8 mouse cellular contexts compared by ENCODE assay signal in genomic region chr19:10034785-10035447, GRCm38 (mm10). TPM values are rescaled to one million over a fixed set of nuclear protein-coding genes. Genes with fewer than 3 reads are reported as not detected.
DNase-seq lines count a peak whose midpoint lies in the region; ATAC-seq and TF ChIP-seq lines count a peak whose summit lies in the region.

No protein-coding gene starts in this region.

- peaks cover 3% of the 10 kb centered on the region; the same call in 1 of the 2 replicates for H3K4me1 ChIP-seq in cerebellum, adult 2 months (ENCODE audit: control insufficient read depth, insufficient read depth, low read length)
- H3K4me1 ChIP-seq in forebrain, postnatal 0 days (ENCODE audit: insufficient read depth) = no peaks in the 10 kb centered on the region
- H3K4me1 ChIP-seq in hindbrain, embryonic 12.5 days = 0 out of 2 replicates have a peak, but pooled peaks cover 3% of the 10 kb centered on the region

- no peak overlapping the region for H3K4me2 ChIP-seq in forebrain, postnatal 0 days (ENCODE audit: low read depth)
- no peak overlapping the region for H3K4me2 ChIP-seq in hindbrain, embryonic 12.5 days (replicated peaks)

- DNase-seq in NIH3T3 (ENCODE audit: low read depth) = peak; percentile 94
- DNase-seq in cerebellum, adult 2 months = peak; percentile 50 to 68
- peak; percentile 77 for DNase-seq in forebrain, postnatal 0 days
- peak; percentile 56 for DNase-seq in left cerebral cortex, adult 11 months (ENCODE audit: low spot score)
- DNase-seq in lung, postnatal 36 days = peak; percentile 92
- DNase-seq in right cerebral cortex, adult 2 months (ENCODE audit: low spot score in 2 of 2) = peak; percentile 77 to 82
- peak; percentile 86 for DNase-seq in urinary bladder, postnatal 14 days (ENCODE audit: low spot score)

- H3K36me3 ChIP-seq in forebrain, postnatal 0 days (ENCODE audit: insufficient read depth) = peaks cover 2% of the 10 kb centered on the region; the same call in 1 of the 2 replicates
- H3K36me3 ChIP-seq in hindbrain, embryonic 12.5 days = peaks cover 4% of the 10 kb centered on the region; the same call in 1 of the 2 replicates

- WGBS in cerebellum, adult 2 months = 68% methylated on average over 8 of the region's 8 CpGs
- 51% methylated on average over 8 of the region's 8 CpGs for WGBS in forebrain, postnatal 0 days
- 65% methylated on average over 8 of the region's 8 CpGs for WGBS in hindbrain, embryonic 12.5 days

- peak; percentile 77 for ATAC-seq in forebrain, postnatal 0 days
- peak; percentile 77 for ATAC-seq in hindbrain, embryonic 12.5 days (ENCODE audit: low FRiP score)

- TF ChIP-seq POLR2A in cerebellum, adult 2 months (IDR thresholded peaks at IDR 0.05; ENCODE audit: borderline replicate concordance, insufficient read depth, low read length) = no peak

- TF ChIP-seq CTCF in cerebellum, adult 2 months (IDR thresholded peaks at IDR 0.05; ENCODE audit: borderline replicate concordance, insufficient read depth, low read depth, low read length) = peak; percentile 72
- peak; percentile 88 for TF ChIP-seq CTCF in forebrain, postnatal 0 days (IDR thresholded peaks at IDR 0.05; ENCODE audit: low read depth)

- no peak overlapping the region for H3K4me3 ChIP-seq in cerebellum, adult 2 months (replicated peaks; ENCODE audit: insufficient read depth, low read depth, low read length)
- H3K4me3 ChIP-seq in forebrain, postnatal 0 days (ENCODE audit: low read depth, low read length) = no peak overlapping the region
- H3K4me3 ChIP-seq in hindbrain, embryonic 12.5 days = no peak overlapping the region

- no peak overlapping the region for H3K27ac ChIP-seq in cerebellum, adult 2 months (ENCODE audit: insufficient read depth, low read length)
- H3K27ac ChIP-seq in forebrain, postnatal 0 days (ENCODE audit: low read depth, low read length) = no peak overlapping the region
- H3K27ac ChIP-seq in hindbrain, embryonic 12.5 days = no peak overlapping the region

- H3K27me3 ChIP-seq in cerebellum, adult 2 months (ENCODE audit: control insufficient read depth, insufficient read depth, low read length) = no peaks in the 10 kb centered on the region
- H3K27me3 ChIP-seq in forebrain, postnatal 0 days (ENCODE audit: insufficient read depth, low read length) = no peaks in the 10 kb centered on the region
- H3K27me3 ChIP-seq in hindbrain, embryonic 12.5 days = peaks cover 4% of the 10 kb centered on the region; the same call in 1 of the 2 replicates

- no peak overlapping the region for H3K9ac ChIP-seq in forebrain, postnatal 0 days
- H3K9ac ChIP-seq in hindbrain, embryonic 12.5 days = no peak overlapping the region

- no peaks in the 10 kb centered on the region for H3K9me3 ChIP-seq in forebrain, postnatal 0 days (ENCODE audit: low read length)
- no peaks in the 10 kb centered on the region for H3K9me3 ChIP-seq in hindbrain, embryonic 12.5 days (replicated peaks)

RNA-seq across cellular contexts. Expression of gene Fads3, which starts 6.5 kb away (rescaled TPM):
- 30.9 and 35.5 TPM in 2 replicates for polyA plus RNA-seq in cerebellum, adult 2 months (2012; rRNA removed)
- 45.5 and 45.6 TPM in 2 replicates for total RNA-seq in forebrain, postnatal 0 days (2014; rRNA removed)
- 25.0 and 29.4 TPM in 2 replicates for polyA plus RNA-seq in forebrain, postnatal 0 days (2015; fragmentation: Nextera tagmentation; extraction: Ambion mirVana)
- 13.1 and 16.6 TPM in 2 replicates for polyA plus RNA-seq in hindbrain, embryonic 12.5 days (2016; fragmentation: Nextera tagmentation; extraction: Ambion mirVana)

RNA-seq across cellular contexts. Expression of gene Rab3il1, which starts 33.4 kb away (rescaled TPM):
- 9.5 and 9.7 TPM in 2 replicates for polyA plus RNA-seq in cerebellum, adult 2 months (2012; rRNA removed)
- 14.4 and 19.9 TPM in 2 replicates for total RNA-seq in forebrain, postnatal 0 days (2014; rRNA removed)
- polyA plus RNA-seq in forebrain, postnatal 0 days (2015; fragmentation: Nextera tagmentation; extraction: Ambion mirVana) = 20.0 and 20.6 TPM in 2 replicates
- 35.4 and 40.0 TPM in 2 replicates for polyA plus RNA-seq in hindbrain, embryonic 12.5 days (2016; fragmentation: Nextera tagmentation; extraction: Ambion mirVana)

RNA-seq across cellular contexts. Expression of gene Best1, which starts 33.5 kb away (rescaled TPM):
- polyA plus RNA-seq in cerebellum, adult 2 months (2012; rRNA removed) = 0.77 and 1.1 TPM in 2 replicates
- 0.92 and 1.6 TPM in 2 replicates for total RNA-seq in forebrain, postnatal 0 days (2014; rRNA removed)
- 1.6 and 3.6 TPM in 2 replicates for polyA plus RNA-seq in forebrain, postnatal 0 days (2015; fragmentation: Nextera tagmentation; extraction: Ambion mirVana)
- 0.94 and 1.1 TPM in 2 replicates for polyA plus RNA-seq in hindbrain, embryonic 12.5 days (2016; fragmentation: Nextera tagmentation; extraction: Ambion mirVana)

RNA-seq across cellular contexts. Expression of gene Fth1, which starts 54.5 kb away (rescaled TPM):
- 4,588 and 5,845 TPM in 2 replicates for polyA plus RNA-seq in cerebellum, adult 2 months (2012; rRNA removed)
- 228 and 300 TPM in 2 replicates for total RNA-seq in forebrain, postnatal 0 days (2014; rRNA removed)
- polyA plus RNA-seq in forebrain, postnatal 0 days (2015; fragmentation: Nextera tagmentation; extraction: Ambion mirVana) = 2,942 and 2,984 TPM in 2 replicates
- 1,445 and 1,581 TPM in 2 replicates for polyA plus RNA-seq in hindbrain, embryonic 12.5 days (2016; fragmentation: Nextera tagmentation; extraction: Ambion mirVana)
